In genomic region chr2:119106583-119106982, GRCm38 (mm10) we compare ENCODE assay signal across 18 mouse cellular contexts.
"Had no signal": no experiment of that assay in that cellular context is flagged by ENCODE, and none has a peak within 500 bp of the region (broad histone marks: within the 10 kb centered on the region; RNA-seq: fewer than 3 reads in every experiment).

No protein-coding gene starts in this region.

- ATAC-seq: hindbrain, postnatal 0 days; intestine, embryonic 16.5 days; liver, embryonic 12.5 days had no signal

- DNase-seq: gastrocnemius, adult 2 months; gastrocnemius, postnatal 10 days; gastrocnemius, postnatal 25 days; heart, adult 11 months; heart, adult 2 months; heart, postnatal 14 days; heart, postnatal 36 days; kidney, adult 11 months; kidney, adult 2 months; kidney, adult 9 months; kidney, postnatal 14 days; kidney, postnatal 36 days; layer of hippocampus, adult 9-11 months; layer of hippocampus, postnatal 36 days; left cerebral cortex, postnatal 4 days had no signal
